Mouse (Mus musculus): ENCODE data around the gene Kif2c. TPM values are rescaled to one million over a fixed set of nuclear protein-coding genes. Genes with fewer than 3 reads are reported as not detected.
A peak's percentile ranks its signal among the peaks of the same experiment; 100 is the strongest.

The Kif2c gene
- polyA plus RNA-seq, 1 experiment from 2014 or later, result 26.8 TPM

GRCm38 (mm10) chr4:117155792-117156355 lies 26.6 kb downstream of the Kif2c start, which contains the start of gene Rps8:
Gene Rps8, minus strand, starts transcription at chr4:117156243.
- Histone ChIP-seq H3K4me3 (ENCODE audit: low read depth, low read length) (peak within 1 kb of the TSS; percentile 92), H3K4me1 (ENCODE audit: control insufficient read depth, low read depth, low read length) (peaks cover 21% of the 10 kb centered on the region), H3K27me3 (ENCODE audit: control insufficient read depth, insufficient read depth, low read depth, low read length) (no peaks in the 10 kb centered on the region), H3K27ac (ENCODE audit: low read length) (peak within 1 kb of the TSS; percentile 81), H3K9ac (ENCODE audit: low read depth, low read length) (peak within 1 kb of the TSS; percentile 88), H3K9me3 (replicated peaks; ENCODE audit: control insufficient read depth, low read length) (no peaks in the 10 kb centered on the region), H3K36me3 (ENCODE audit: control insufficient read depth, insufficient read depth) (peaks cover 35% of the 10 kb centered on the region), H3K4me2 (ENCODE audit: low read depth, low read length) (peak within 1 kb of the TSS; percentile 82)
- peak; percentile 92 for ATAC-seq (ENCODE audit: low read depth)
- under 1% methylated on average over 52 of the region's 52 CpGs for WGBS (ENCODE audit: insufficient replicate concordance)

GRCm38 (mm10) chr4:117155020-117155791 lies 27.2 kb downstream of the Kif2c start:
- WGBS (ENCODE audit: insufficient replicate concordance), result 2% methylated on average over 44 of the region's 44 CpGs
- H3K36me3 ChIP-seq (ENCODE audit: control insufficient read depth, insufficient read depth), result peaks cover 42% of the 10 kb centered on the region
- peak overlapping the region; percentile 82 for H3K4me2 ChIP-seq (ENCODE audit: low read depth, low read length)

DNA sequence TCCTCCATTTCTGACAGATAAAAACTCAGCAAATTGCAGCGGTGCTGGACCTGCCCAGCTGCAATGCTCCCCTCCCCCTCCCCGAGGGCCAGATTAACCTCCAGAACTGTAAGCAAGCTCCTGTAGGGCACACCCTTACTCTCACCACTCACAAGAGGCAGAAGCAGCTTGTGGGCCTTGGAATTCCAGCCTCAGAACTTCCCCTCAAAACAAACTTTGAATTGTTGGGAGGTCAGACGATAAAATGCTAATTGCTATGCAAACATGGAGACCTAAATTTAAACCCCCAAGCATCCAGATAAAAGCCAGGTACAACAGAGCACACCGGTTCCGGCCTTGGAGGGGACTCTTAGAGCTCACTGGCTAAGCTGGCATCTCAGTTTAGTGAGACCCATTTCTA lies 29.7 kb downstream of the Kif2c start:
- H3K4me1 ChIP-seq (ENCODE audit: control insufficient read depth, low read depth, low read length), result peaks cover 21% of the 10 kb centered on the region
- 54% methylated on average over 5 of the region's 5 CpGs for WGBS (ENCODE audit: insufficient replicate concordance)
- H3K4me2 ChIP-seq (ENCODE audit: low read depth, low read length), result 0 out of 2 replicates have a peak overlapping the region, but pooled peaks have one; percentile 82
- no peak overlapping the region for H3K4me3 ChIP-seq (ENCODE audit: low read depth, low read length)
- no peak overlapping the region for H3K27ac ChIP-seq (ENCODE audit: low read length)
- ATAC-seq (ENCODE audit: low read depth), result no peak
- H3K9me3 ChIP-seq (replicated peaks; ENCODE audit: control insufficient read depth, low read length), result no peaks in the 10 kb centered on the region
- no peaks in the 10 kb centered on the region for H3K27me3 ChIP-seq (ENCODE audit: control insufficient read depth, insufficient read depth, low read depth, low read length)
- H3K9ac ChIP-seq (ENCODE audit: low read depth, low read length), result no peak overlapping the region
- peaks cover 37% of the 10 kb centered on the region for H3K36me3 ChIP-seq (ENCODE audit: control insufficient read depth, insufficient read depth)

More at GRCm38 (mm10) chr4:117155020-117155791, 27.2 kb downstream of the Kif2c start:
- H3K27me3 ChIP-seq (ENCODE audit: control insufficient read depth, insufficient read depth, low read depth, low read length), result no peaks in the 10 kb centered on the region
- H3K4me3 ChIP-seq (ENCODE audit: low read depth, low read length), result peak overlapping the region; percentile 92
- ATAC-seq (ENCODE audit: low read depth), result peak; percentile 5; the same call in 1 of the 2 replicates
- H3K4me1 ChIP-seq (ENCODE audit: control insufficient read depth, low read depth, low read length), result peaks cover 21% of the 10 kb centered on the region
- H3K9ac ChIP-seq (ENCODE audit: low read depth, low read length), result peak overlapping the region; percentile 88
- no peaks in the 10 kb centered on the region for H3K9me3 ChIP-seq (replicated peaks; ENCODE audit: control insufficient read depth, low read length)
- H3K27ac ChIP-seq (ENCODE audit: low read length), result peak overlapping the region; percentile 81

DNA sequence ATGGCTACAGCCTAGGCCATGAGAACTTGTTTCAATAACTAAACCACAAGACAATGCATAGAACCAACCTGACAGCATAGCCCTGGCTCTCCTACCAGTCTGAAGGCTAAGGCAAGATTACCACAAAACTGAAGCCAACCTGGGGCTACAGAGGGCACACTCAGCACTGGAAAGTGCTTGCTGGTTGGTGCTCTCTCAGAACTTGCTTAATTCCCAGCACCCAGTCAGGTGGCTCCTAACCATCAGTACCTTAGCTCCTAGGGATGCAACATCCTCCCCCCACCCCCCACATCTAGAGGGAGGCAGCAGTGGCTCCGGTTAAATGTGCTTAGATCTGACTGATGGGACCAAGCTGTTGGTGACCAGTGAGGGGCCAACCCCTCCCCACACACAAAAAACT lies 31.0 kb downstream of the Kif2c start:
- WGBS (ENCODE audit: insufficient replicate concordance), result 47% methylated on average over 1 of the region's 1 CpGs
- Histone ChIP-seq H3K27me3 (ENCODE audit: control insufficient read depth, insufficient read depth, low read depth, low read length) (no peaks in the 10 kb centered on the region), H3K9me3 (replicated peaks; ENCODE audit: control insufficient read depth, low read length) (no peaks in the 10 kb centered on the region), H3K9ac (ENCODE audit: low read depth, low read length) (no peak overlapping the region), H3K4me2 (ENCODE audit: low read depth, low read length) (no peak overlapping the region), H3K4me3 (ENCODE audit: low read depth, low read length) (no peak overlapping the region), H3K27ac (ENCODE audit: low read length) (no peak overlapping the region), H3K36me3 (ENCODE audit: control insufficient read depth, insufficient read depth) (peaks cover 37% of the 10 kb centered on the region), H3K4me1 (ENCODE audit: control insufficient read depth, low read depth, low read length) (peaks cover 21% of the 10 kb centered on the region)
- ATAC-seq (ENCODE audit: low read depth), result no peak

GRCm38 (mm10) chr4:117150212-117150733 lies 32.2 kb downstream of the Kif2c start:
- Histone ChIP-seq H3K27ac (ENCODE audit: low read length) (no peak overlapping the region), H3K4me3 (ENCODE audit: low read depth, low read length) (no peak overlapping the region), H3K9me3 (replicated peaks; ENCODE audit: control insufficient read depth, low read length) (no peaks in the 10 kb centered on the region), H3K36me3 (ENCODE audit: control insufficient read depth, insufficient read depth) (peaks cover 37% of the 10 kb centered on the region), H3K27me3 (ENCODE audit: control insufficient read depth, insufficient read depth, low read depth, low read length) (no peaks in the 10 kb centered on the region), H3K4me1 (ENCODE audit: control insufficient read depth, low read depth, low read length) (peaks cover 21% of the 10 kb centered on the region), H3K4me2 (ENCODE audit: low read depth, low read length) (no peak overlapping the region), H3K9ac (ENCODE audit: low read depth, low read length) (no peak overlapping the region)
- WGBS (ENCODE audit: insufficient replicate concordance), result 76% methylated on average over 6 of the region's 6 CpGs
- no peak for ATAC-seq (ENCODE audit: low read depth)

- peaks cover 37% of the 10 kb centered on the region for H3K36me3 ChIP-seq (ENCODE audit: control insufficient read depth, insufficient read depth)
- ATAC-seq (ENCODE audit: low read depth), result no peak
- no peaks in the 10 kb centered on the region for H3K9me3 ChIP-seq (replicated peaks; ENCODE audit: control insufficient read depth, low read length)
- H3K4me1 ChIP-seq (ENCODE audit: control insufficient read depth, low read depth, low read length), result peaks cover 20% of the 10 kb centered on the region
- no peak overlapping the region for H3K4me2 ChIP-seq (ENCODE audit: low read depth, low read length)
- H3K27ac ChIP-seq (ENCODE audit: low read length), result no peak overlapping the region
- H3K27me3 ChIP-seq (ENCODE audit: control insufficient read depth, insufficient read depth, low read depth, low read length), result no peaks in the 10 kb centered on the region
- 56% methylated on average over 6 of the region's 6 CpGs for WGBS (ENCODE audit: insufficient replicate concordance)
- H3K4me3 ChIP-seq (ENCODE audit: low read depth, low read length), result no peak overlapping the region
- no peak overlapping the region for H3K9ac ChIP-seq (ENCODE audit: low read depth, low read length)
These were observed 32.9 kb downstream of the Kif2c start for GRCm38 (mm10) chr4:117149291-117150211.

GRCm38 (mm10) chr4:117148815-117149214 lies 33.6 kb downstream of the Kif2c start:
- no peak overlapping the region for H3K27ac ChIP-seq (ENCODE audit: low read length)

GRCm38 (mm10) chr4:117148047-117148713 lies 34.3 kb downstream of the Kif2c start:
- ATAC-seq (ENCODE audit: low read depth), result no peak
- WGBS (ENCODE audit: insufficient replicate concordance), result 71% methylated on average over 18 of the region's 18 CpGs
- no peaks in the 10 kb centered on the region for H3K9me3 ChIP-seq (replicated peaks; ENCODE audit: control insufficient read depth, low read length)

More at GRCm38 (mm10) chr4:117148815-117149214, 33.6 kb downstream of the Kif2c start:
- Histone ChIP-seq H3K27me3 (ENCODE audit: control insufficient read depth, insufficient read depth, low read depth, low read length) (no peaks in the 10 kb centered on the region), H3K4me3 (ENCODE audit: low read depth, low read length) (no peak overlapping the region), H3K36me3 (ENCODE audit: control insufficient read depth, insufficient read depth) (peaks cover 37% of the 10 kb centered on the region), H3K9me3 (replicated peaks; ENCODE audit: control insufficient read depth, low read length) (no peaks in the 10 kb centered on the region), H3K9ac (ENCODE audit: low read depth, low read length) (no peak overlapping the region), H3K4me2 (ENCODE audit: low read depth, low read length) (no peak overlapping the region), H3K4me1 (ENCODE audit: control insufficient read depth, low read depth, low read length) (peaks cover 15% of the 10 kb centered on the region)
- WGBS (ENCODE audit: insufficient replicate concordance), result 73% methylated on average over 24 of the region's 24 CpGs
- no peak for ATAC-seq (ENCODE audit: low read depth)

More at GRCm38 (mm10) chr4:117148047-117148713, 34.3 kb downstream of the Kif2c start:
- H3K27me3 ChIP-seq (ENCODE audit: control insufficient read depth, insufficient read depth, low read depth, low read length), result no peaks in the 10 kb centered on the region
- no peak overlapping the region for H3K4me3 ChIP-seq (ENCODE audit: low read depth, low read length)
- H3K4me2 ChIP-seq (ENCODE audit: low read depth, low read length), result no peak overlapping the region
- peaks cover 9% of the 10 kb centered on the region for H3K4me1 ChIP-seq (ENCODE audit: control insufficient read depth, low read depth, low read length)
- no peak overlapping the region for H3K9ac ChIP-seq (ENCODE audit: low read depth, low read length)
- no peak overlapping the region for H3K27ac ChIP-seq (ENCODE audit: low read length)
- peaks cover 30% of the 10 kb centered on the region for H3K36me3 ChIP-seq (ENCODE audit: control insufficient read depth, insufficient read depth)

Measured in liver, embryonic 16.5 days (tissue).